Mouse (Mus musculus): Measurements from ENCODE around the gene Nfkbie. TPM values are rescaled to one million over a fixed set of nuclear protein-coding genes. Genes with fewer than 3 reads are reported as not detected.

Nfkbie gene
- polyA plus RNA-seq, 1 experiment from 2014 or later: 5.7 TPM

DNA sequence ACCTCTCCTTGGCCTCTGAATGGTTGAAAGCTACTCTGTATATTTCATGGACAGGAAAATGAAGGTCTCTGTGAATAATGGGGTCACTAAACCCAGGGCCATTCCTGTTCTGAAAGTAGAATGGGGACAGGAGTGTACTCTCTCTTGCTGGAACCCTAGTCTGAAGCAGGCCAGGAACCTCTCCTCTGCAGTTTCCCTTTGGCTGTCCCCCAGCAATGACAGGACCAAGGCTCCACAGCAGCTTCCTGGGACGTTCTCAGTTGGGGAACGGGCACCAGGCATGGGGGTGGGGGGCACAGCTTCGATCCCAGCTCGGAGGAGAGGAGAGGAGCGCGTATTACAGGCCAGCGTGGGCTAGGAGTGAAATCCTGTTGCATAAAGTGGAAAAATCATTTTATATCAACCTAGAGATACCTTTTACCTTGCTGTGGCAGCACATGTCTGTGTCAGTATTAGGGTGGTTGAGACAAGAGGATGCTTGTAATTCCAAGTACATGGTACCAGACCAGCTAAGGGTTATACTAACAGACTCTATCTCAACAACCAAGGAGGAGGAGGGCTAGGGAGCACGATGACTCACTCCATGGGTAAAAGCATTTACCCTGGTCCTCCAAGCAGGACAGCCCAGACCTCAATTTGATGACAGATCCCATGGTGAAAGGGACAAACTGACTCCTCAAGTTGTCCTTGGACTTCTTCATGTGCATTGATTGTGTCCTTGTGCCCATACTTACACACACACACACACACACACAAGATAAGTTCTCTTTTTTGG is 19.8 kb downstream of the Nfkbie start:
- Histone ChIP-seq H3K36me3 (peaks cover 19% of the 10 kb centered on the region), H3K9me3 (replicated peaks) (no peaks in the 10 kb centered on the region), H3K27ac (peak overlapping the region; percentile 99; the same call in 1 of the 2 replicates), H3K4me1 (peaks cover 40% of the 10 kb centered on the region), H3K4me3 (replicated peaks) (no peak overlapping the region), H3K27me3 (no peaks in the 10 kb centered on the region), H3K4me2 (peak overlapping the region; percentile 88; the same call in 1 of the 2 replicates), H3K9ac (peak overlapping the region; percentile 82; the same call in 1 of the 2 replicates)
- no peak for ATAC-seq (replicated peaks; ENCODE audit: low FRiP score)
- 89% methylated on average over 8 of the region's 8 CpGs for WGBS

DNA sequence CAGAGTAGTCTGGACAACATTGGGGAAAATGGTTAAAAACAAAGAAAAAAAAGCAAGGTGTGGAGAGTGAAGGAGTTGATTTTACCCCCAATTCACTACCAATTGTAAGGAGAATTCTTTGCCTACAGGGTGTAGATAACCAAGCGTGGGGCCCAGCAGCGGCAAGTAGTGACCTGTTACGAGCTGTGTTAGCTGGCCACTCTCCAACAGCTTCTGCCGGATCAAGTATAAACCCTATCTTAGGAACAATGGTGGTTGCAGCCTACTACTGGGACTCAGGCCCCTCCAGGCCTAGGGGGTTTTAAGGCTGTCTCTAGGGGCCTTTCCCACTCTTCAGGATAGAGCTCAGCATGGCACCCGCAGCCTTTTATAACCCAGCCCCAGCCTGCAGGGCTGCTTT is 22.7 kb downstream of the Nfkbie start:
- H3K9ac ChIP-seq: no peak overlapping the region
- H3K9me3 ChIP-seq (replicated peaks): no peaks in the 10 kb centered on the region
- H3K27me3 ChIP-seq: no peaks in the 10 kb centered on the region
- H3K36me3 ChIP-seq: no peaks in the 10 kb centered on the region
- 65% methylated on average over 5 of the region's 5 CpGs for WGBS
- no peak overlapping the region for H3K4me3 ChIP-seq (replicated peaks)
- H3K27ac ChIP-seq: peak overlapping the region; percentile 58; the same call in 1 of the 2 replicates
- no peak for ATAC-seq (replicated peaks; ENCODE audit: low FRiP score)
- peaks cover 35% of the 10 kb centered on the region for H3K4me1 ChIP-seq
- no peak overlapping the region for H3K4me2 ChIP-seq

- no peak overlapping the region for H3K4me3 ChIP-seq (replicated peaks)
- H3K9me3 ChIP-seq (replicated peaks): no peaks in the 10 kb centered on the region
- no peaks in the 10 kb centered on the region for H3K27me3 ChIP-seq
- 79% methylated on average over 7 of the region's 7 CpGs for WGBS
- ATAC-seq (replicated peaks; ENCODE audit: low FRiP score): no peak
- no peak overlapping the region for H3K4me2 ChIP-seq
- H3K9ac ChIP-seq: no peak overlapping the region
- H3K27ac ChIP-seq: peak overlapping the region; percentile 58; the same call in 1 of the 2 replicates
- H3K4me1 ChIP-seq: peaks cover 35% of the 10 kb centered on the region
- no peaks in the 10 kb centered on the region for H3K36me3 ChIP-seq
Observed at GRCm38 (mm10) chr17:45578843-45579242, 23.3 kb downstream of the Nfkbie start.

DNA sequence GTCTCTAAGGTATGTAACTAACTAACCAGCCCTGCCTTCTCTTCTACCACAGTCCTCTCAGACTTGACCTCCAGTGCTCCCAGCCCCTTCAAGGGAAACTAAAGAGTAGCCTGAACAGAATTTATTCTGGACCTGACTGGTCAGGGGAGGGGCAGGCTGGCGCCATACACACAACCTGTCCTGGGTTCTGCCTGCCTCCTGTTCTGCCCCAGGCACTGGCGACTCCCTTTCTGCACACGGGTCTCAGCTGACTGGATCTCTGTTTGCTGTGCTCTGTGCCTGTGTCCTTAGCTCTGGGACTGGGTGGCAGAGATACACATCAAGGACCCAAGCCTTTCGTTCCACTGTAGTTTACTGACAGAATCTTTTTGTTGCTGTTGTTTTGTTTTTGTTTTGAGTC is 24.1 kb downstream of the Nfkbie start:
- Histone ChIP-seq H3K4me2 (no peak overlapping the region), H3K27ac (peak overlapping the region; percentile 68), H3K9ac (no peak overlapping the region), H3K27me3 (no peaks in the 10 kb centered on the region), H3K36me3 (no peaks in the 10 kb centered on the region), H3K4me3 (replicated peaks) (no peak overlapping the region), H3K9me3 (replicated peaks) (no peaks in the 10 kb centered on the region), H3K4me1 (peaks cover 36% of the 10 kb centered on the region)
- 67% methylated on average over 4 of the region's 4 CpGs for WGBS
- peak; percentile 54; the same call in 1 of the 2 replicates for ATAC-seq (replicated peaks; ENCODE audit: low FRiP score)

DNA sequence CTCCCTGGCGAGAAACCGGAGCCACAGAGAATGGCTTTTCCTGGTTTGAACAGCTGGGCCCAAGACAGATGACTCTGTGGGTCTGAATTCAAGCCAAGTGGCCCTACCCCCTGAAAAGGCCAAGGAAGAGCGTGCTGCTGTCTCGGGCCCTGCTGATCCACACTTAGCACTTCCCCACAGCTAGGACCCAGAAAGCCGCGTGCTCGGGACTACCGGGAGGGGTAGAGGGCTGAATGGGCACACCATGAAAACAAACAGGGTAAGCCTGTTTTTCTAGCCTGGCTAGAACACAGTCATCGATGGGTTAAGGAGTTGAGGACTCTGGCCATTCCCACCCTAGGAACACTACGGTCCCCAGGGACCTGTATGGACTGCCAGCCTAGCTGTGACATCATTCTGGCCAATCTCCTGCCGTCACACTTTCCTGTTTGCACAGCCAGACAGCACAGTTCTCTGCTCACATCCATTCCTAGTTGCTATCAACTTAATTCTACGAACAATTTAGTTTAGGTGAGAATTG is 25.5 kb downstream of the Nfkbie start:
- Histone ChIP-seq H3K27ac (peak overlapping the region; percentile 68), H3K9me3 (replicated peaks) (no peaks in the 10 kb centered on the region), H3K9ac (no peak overlapping the region), H3K36me3 (peaks cover 2% of the 10 kb centered on the region; the same call in 1 of the 2 replicates), H3K4me1 (peaks cover 42% of the 10 kb centered on the region), H3K4me2 (0 out of 2 replicates have a peak overlapping the region, but pooled peaks have one; percentile 14), H3K27me3 (no peaks in the 10 kb centered on the region), H3K4me3 (replicated peaks) (no peak overlapping the region)
- WGBS: 37% methylated on average over 12 of the region's 12 CpGs
- no peak for ATAC-seq (replicated peaks; ENCODE audit: low FRiP score)

DNA sequence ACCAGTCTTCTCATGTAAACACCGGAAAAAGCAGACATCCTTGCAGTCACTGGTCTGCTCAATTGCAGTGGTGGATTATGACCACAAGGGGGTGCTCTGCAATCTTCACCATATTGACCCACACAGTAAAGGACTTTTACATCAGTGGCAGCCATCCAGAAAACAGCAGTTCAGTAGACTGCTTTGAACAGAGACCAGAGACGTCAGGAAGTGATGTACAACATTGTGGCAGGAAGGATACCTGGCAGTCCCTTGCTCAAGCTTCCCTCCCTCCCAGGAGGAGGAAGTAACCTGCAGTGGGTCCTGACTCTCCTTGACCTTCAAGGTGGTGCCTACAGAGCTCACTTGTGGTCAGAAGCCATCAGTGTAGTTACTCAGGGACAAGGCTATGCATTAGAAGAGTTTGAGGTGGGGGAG is 26.1 kb downstream of the Nfkbie start:
- Histone ChIP-seq H3K27me3 (no peaks in the 10 kb centered on the region), H3K9me3 (replicated peaks) (no peaks in the 10 kb centered on the region), H3K4me2 (no peak overlapping the region), H3K4me3 (replicated peaks) (no peak overlapping the region), H3K27ac (no peak overlapping the region), H3K4me1 (peaks cover 44% of the 10 kb centered on the region), H3K9ac (no peak overlapping the region), H3K36me3 (peaks cover 8% of the 10 kb centered on the region; the same call in 1 of the 2 replicates)
- WGBS: 7% methylated on average over 2 of the region's 2 CpGs
- no peak for ATAC-seq (replicated peaks; ENCODE audit: low FRiP score)

DNA sequence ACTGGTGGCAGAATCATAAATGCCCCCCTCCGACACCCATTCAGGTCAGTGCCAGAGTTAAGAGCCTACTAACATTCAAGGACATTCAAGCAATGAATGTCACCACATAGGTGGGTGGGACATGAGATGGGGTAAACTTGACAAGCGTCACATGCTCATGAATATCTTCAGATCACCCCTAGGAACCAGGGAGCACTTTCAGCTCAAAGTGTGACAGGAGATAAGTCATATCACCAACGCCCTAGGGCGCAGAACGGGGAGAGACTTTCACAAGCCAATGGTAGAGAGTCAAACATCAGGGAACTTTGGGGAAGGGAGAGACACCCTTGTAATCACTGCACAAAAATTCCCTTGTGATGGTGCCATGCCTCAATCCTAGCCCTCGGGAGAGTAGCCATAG is 26.7 kb downstream of the Nfkbie start:
- no peak for ATAC-seq (replicated peaks; ENCODE audit: low FRiP score)
- H3K4me1 ChIP-seq: peaks cover 44% of the 10 kb centered on the region
- H3K4me3 ChIP-seq (replicated peaks): no peak overlapping the region
- H3K27ac ChIP-seq: no peak overlapping the region
- 94% methylated on average over 6 of the region's 6 CpGs for WGBS
- no peak overlapping the region for H3K9ac ChIP-seq
- H3K9me3 ChIP-seq (replicated peaks): no peaks in the 10 kb centered on the region
- no peaks in the 10 kb centered on the region for H3K27me3 ChIP-seq
- no peak overlapping the region for H3K4me2 ChIP-seq
- peaks cover 14% of the 10 kb centered on the region for H3K36me3 ChIP-seq

DNA sequence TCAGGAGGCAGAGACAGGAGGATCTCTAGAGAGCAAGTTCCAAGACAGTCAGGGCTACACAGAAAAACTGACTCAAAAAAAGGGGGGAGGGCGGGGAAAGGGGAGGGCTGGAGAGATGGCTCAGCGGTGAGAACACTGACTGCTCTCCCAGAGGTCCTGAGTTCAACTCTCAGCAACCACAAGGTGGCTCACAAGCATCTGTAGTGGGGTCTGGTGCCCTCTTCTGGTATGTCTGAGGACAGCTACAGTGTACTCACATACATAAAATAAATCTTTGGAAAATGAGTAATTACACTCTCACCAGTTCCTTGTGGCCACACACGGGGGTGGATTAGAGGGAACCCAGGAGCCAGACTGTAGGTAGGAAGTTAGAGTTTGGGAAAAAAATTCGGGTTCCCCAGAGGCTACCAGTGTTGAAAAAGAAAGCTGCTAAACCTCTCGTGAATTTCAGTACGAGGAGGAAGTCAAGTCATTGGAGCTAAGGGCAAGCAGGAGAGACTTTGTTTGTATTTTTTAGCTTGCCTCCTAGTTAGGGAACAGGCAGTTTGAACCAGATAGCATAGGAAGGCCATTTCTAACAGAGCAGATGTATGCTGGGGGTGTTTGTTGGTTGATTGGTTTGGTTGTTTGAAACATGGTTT is 27.3 kb downstream of the Nfkbie start:
- Histone ChIP-seq H3K4me2 (no peak overlapping the region), H3K27ac (no peak overlapping the region), H3K9ac (no peak overlapping the region), H3K4me3 (replicated peaks) (no peak overlapping the region), H3K9me3 (replicated peaks) (no peaks in the 10 kb centered on the region), H3K27me3 (no peaks in the 10 kb centered on the region), H3K4me1 (peaks cover 44% of the 10 kb centered on the region), H3K36me3 (peaks cover 19% of the 10 kb centered on the region)
- WGBS: 56% methylated on average over 6 of the region's 6 CpGs
- ATAC-seq (replicated peaks; ENCODE audit: low FRiP score): no peak

GRCm38 (mm10) chr17:45584096-45584896 is 28.8 kb downstream of the Nfkbie start:
- peak overlapping the region; percentile 30 for H3K4me2 ChIP-seq
- H3K4me3 ChIP-seq (replicated peaks): no peak overlapping the region
- H3K27ac ChIP-seq: peak overlapping the region; percentile 90
- peak; percentile 20; the same call in 1 of the 2 replicates for ATAC-seq (replicated peaks; ENCODE audit: low FRiP score)
- 32% methylated on average over 12 of the region's 12 CpGs for WGBS
- H3K9ac ChIP-seq: 0 out of 2 replicates have a peak overlapping the region, but pooled peaks have one; percentile 14
- H3K9me3 ChIP-seq (replicated peaks): no peaks in the 10 kb centered on the region
- peaks cover 33% of the 10 kb centered on the region for H3K36me3 ChIP-seq
- H3K27me3 ChIP-seq: no peaks in the 10 kb centered on the region
- H3K4me1 ChIP-seq: peaks cover 36% of the 10 kb centered on the region

DNA sequence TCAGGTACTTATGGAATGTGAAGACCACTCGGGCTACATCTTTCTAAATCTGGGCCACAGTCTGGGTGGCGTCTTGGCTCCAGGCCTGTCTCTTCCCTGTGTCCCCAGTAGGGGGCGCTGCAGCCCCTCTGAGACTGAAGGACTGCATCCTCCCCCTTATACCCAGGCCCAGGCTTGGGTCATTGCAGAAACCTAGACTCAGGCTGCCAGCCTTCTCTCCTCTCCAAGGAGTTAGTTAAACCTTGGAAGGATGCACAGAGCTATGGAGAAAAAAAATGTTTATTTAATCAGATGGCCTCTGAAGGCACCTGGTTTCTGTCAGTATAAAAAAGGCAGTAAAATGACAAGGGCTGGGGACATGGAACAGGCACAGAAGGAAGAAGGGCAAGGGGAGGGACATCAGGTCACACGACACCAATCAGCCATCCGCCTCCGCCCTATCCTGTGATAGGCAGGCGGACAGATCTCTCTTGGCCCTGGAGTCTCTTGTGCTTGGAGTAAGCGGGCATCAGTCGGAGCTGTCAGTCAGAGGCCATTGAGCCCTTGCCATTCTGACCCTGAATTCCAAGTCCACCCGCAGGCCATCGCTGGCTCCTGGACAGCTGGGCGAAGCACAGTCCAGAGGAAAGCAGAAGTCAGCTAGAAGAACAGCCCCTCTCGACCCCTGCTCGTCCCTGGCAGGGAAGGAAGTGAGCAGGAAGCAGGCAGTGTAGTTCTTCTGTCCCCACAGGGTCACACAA is 29.6 kb downstream of the Nfkbie start:
- Histone ChIP-seq H3K4me2 (peak overlapping the region; percentile 30), H3K4me3 (replicated peaks) (no peak overlapping the region), H3K9ac (0 out of 2 replicates have a peak overlapping the region, but pooled peaks have one; percentile 14), H3K27ac (peak overlapping the region; percentile 90), H3K9me3 (replicated peaks) (no peaks in the 10 kb centered on the region), H3K4me1 (peaks cover 36% of the 10 kb centered on the region), H3K36me3 (peaks cover 40% of the 10 kb centered on the region), H3K27me3 (no peaks in the 10 kb centered on the region)
- WGBS: 15% methylated on average over 14 of the region's 14 CpGs
- peak; percentile 55 for ATAC-seq (replicated peaks; ENCODE audit: low FRiP score)
